Mouse (Mus musculus): ENCODE results near the gene Sh2b1.

Gene Sh2b1

DNA sequence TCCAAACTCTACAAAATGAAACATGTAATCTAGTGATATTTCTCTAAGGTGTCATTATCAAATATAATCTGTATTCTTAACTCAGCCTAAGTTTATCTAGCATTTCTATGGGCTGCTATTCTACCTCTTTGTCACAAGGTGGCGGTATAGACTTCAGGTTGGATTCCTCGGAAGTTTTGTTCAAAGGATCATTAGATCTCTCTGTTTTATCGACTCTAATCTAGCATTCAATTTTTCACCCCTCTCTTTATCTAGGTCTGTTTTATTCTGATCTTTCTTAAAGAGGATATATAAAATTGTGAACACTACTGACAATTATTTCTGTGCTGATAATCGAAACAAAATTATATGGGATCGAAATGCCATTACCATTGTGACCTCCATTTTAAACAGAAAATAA is 6.5 kb upstream of the Sh2b1 start:
- CTCF ChIA-PET: interaction anchor here (1.5 kb wide), 1 partner anchor 46 kb away, joined by 4 read pairs; no protein-coding TSS in a partner anchor

DNA sequence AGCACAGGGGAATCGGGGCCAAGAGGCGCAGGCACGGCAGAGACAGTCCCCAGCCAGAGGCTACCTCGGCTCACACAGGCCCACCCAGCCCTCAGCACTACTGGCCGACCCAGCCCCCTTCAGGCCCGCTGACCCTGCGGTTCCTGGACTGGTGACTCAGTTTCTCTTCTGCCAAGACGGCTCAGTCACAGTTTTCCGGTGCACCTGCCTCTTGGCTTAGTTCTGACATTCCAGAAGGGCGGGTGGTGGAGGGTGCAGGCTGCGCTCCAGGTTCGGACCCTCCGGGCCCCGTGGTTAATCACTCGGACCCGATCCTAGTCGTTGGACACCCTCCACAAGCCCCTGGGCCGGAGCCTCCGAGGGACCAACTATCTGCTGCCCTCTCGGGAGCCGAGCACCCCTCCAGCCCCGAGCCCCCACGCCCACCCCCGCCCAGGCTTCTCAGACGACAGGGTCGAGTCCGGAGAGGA is 703 bp downstream of the Sh2b1 start:
- CTCF ChIA-PET: interaction anchor here (1.5 kb wide), 1 partner anchor 13 kb away, joined by 7 read pairs; the partner anchor contains the start of gene Tufm

DNA sequence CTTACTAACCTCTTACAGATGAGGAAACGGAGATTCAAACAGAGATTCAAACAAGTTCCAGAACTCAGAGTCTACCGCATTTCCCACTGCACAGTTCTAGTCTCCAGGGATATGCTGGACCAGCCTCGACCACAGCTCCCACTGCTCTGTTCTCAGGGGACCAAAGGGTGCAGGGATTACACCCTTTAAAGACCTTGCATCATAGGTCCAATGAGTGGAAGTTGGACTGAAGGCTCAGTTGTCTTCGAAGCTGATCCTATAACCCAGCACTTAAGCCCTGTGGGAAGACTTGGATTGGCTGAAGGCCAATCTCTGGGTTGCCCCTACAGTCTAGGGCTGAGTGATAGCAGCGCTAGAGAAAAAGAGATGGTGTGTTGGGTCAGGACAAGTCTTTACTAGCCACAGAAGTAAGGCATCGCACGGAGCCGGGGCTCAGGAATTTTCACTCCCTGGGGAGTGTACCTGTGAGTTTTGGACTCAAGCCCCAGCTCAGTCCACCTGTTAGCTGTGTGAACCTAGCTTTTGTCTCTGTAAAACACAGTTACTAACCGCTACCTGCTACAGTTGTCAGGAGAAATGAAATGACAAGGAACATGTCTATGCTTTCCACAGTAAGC is 1.6 kb downstream of the Sh2b1 start:
- CTCF ChIA-PET: interaction anchor here (0.6 kb wide), 2 partner anchors 38 to 46 kb away, joined by 3 to 4 read pairs; no protein-coding TSS in a partner anchor

DNA sequence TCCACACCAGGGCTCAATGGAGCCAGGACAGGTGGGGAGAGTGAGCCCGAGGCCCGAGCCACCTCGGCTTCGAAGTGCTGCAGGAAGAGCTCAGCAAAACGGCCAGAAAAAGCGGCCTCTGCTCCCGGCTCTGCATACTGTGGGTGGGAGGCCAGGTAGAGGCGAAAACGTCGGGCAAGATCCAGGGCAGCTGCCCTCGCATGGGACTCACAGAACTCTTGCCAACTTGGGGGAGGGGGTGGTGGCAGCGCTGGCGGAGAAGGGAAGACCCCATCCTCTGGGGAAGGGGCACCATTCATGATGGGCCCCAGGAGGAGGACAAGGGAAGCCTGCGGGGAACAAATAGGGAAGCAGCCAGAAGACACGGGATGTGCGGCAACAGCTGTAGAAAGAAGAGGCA is 2.5 kb downstream of the Sh2b1 start:
- CTCF ChIA-PET: no interaction called here

DNA sequence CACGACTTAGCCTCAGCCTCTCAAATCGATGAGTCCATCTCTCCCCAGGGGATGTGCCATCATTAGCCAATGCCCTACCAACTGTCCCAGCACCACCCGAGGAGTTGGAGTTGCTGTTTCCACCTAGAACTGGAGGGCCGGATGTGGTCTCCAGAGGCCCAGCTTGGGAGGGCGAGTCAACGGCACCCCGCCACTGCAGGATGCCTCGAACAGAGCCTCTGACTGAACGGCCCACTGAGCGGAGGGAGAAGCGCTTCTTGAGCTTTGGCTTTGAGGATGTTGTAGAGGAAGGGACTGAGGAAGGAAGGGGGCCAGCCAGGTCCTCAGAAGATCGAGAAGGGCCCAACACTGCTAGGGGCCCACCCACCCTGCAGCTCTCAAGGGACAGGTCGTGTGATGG is 2.9 kb downstream of the Sh2b1 start:
- CTCF ChIA-PET: no interaction called here

DNA sequence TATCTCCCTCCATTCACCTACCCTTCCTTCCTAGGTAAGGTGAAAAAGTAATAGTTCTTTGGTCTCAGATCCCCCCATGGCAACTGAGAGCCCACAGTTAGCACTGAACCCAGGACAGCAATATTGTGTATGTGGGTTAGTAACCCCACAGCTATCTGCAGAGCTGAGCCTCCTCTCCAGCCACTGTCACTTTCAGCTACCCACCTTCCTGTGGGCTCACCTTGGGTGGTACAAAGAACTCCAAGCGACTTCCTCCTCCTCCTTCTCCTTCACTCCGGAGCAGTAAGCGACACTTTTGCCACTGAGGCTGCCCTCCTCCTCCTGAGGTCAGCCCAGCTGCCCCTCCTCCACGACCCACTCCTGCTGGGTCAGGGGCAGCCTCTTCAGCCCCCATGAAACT is 3.4 kb downstream of the Sh2b1 start:
- CTCF ChIA-PET: no interaction called here

DNA sequence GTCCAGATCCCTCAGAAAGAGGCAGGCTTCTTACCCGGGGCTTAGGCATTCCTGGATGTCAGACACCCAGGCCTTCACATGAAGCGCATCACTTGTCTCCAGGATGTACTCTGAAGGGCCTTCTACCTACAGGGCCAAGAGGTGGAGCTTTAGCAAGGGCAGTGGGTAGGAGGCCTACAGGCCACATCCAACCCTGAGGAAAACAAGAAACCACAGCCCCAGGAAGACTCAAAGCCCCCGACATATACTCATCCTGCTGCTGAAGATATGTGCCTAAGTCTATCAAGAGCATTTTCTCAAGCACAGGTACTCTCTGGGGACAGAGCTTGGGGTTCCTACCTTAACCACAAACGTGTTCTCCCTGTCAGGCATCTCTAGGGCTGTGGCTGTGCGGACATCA is 3.9 kb downstream of the Sh2b1 start:
- CTCF ChIA-PET: no interaction called here

DNA sequence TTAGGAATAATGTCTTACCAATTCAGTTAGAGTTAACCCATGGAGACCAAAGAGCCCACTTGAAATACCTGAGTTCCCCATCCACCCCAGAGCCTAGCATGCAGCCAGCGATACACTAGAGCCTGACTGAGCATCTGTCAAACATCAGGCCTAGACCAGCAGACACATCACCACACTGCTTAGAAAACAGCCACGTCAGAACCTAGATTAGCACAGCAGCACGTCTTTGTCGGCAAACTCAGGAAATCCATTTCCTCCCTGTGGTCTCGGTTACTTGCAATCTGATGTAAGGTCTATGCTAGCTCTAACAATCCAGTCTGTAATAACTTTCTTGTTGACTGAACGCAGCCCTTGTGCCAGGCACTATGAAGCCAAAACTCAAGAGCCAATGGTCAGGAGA is 5.1 kb downstream of the Sh2b1 start:
- CTCF ChIA-PET: interaction anchor here (0.7 kb wide), 1 partner anchor 640 kb away, joined by 9 read pairs; no protein-coding TSS in a partner anchor

DNA sequence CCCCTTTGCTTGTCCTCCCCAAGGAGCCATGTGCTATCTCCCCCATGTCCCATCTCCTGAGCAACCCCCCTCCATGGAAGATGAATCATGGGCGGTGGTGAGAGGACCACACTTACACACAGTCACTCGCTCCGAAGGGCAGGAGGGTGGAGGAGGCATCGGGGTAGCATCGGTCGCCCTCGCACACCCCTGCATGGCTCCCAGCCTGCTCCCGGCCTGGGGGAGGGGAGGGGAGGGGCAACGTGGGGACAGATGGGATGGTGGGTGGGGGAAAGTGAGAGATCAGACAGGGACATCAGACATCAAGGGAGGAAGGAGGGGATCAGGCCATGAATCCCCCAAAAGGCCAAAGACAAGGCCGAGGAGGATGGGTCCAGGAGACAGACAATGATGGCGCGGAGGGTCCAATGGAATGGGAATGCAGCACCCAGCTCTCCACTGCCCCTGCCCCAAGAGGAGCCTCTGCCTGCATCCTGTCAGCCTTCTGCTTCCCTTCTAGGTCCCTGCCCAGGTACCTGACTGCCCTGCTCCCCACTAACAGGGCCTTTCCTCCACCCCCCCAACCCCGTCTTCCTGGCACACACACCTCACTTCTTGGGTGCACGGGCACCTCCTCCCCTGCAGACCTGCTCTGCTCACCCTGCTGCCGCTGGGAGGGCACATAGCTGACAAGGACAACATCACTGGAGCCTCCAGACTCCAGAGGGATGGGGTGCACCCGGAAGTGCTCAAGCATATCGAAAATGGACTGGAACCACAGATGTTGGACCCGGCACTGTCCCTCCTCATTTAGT is 7.2 kb downstream of the Sh2b1 start:
- CTCF ChIA-PET: interaction anchor here (0.5 to 0.6 kb wide), 2 partner anchors 149 to 539 kb away, joined by 4 to 8 read pairs; no protein-coding TSS in a partner anchor

DNA sequence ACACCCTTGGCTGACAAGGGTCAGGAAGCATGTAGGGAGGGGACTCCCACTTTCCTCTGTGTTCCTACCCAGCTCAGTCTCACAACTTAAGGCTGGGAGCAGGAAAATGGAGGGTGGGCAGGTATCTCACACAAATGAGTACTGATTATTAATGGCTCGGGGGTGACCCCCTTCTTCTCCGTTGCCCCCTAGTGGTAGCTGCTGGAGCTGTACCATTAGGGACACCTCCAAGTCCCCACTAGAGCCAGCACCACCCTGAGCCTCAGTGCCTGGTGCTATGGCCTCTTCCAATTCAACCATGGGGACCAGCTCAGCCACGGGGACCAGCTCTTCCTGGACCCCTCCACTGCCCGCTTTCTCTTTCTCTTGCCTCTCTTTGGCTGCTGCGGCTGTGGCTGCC is 8.0 kb downstream of the Sh2b1 start:
- CTCF ChIA-PET: interaction anchor here (0.5 to 0.9 kb wide), 4 partner anchors 150 to 828 kb away, joined by 4 to 8 read pairs (median 5); no protein-coding TSS in a partner anchor

DNA sequence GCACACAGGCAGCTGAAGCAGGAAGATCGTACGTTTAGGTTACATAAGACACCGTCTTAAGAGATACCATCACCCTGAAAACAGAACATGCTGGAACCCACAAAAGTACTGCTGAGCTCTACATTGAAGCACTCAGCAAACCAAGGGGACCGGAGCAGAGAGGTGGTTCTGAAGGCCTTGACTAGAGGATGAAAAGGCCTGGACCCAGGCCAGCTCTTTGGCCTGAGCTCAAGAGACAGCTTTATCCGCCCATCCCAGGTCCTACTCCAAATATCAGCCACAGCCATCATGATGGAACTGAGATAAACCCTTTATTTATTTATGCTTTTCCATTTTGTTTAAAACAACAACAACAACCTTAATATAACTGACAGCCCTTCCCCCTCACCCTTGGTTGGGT is 8.5 kb downstream of the Sh2b1 start:
- CTCF ChIA-PET: interaction anchor here (0.6 to 0.9 kb wide), 2 partner anchors 679 to 829 kb away, joined by 5 read pairs; no protein-coding TSS in a partner anchor

DNA sequence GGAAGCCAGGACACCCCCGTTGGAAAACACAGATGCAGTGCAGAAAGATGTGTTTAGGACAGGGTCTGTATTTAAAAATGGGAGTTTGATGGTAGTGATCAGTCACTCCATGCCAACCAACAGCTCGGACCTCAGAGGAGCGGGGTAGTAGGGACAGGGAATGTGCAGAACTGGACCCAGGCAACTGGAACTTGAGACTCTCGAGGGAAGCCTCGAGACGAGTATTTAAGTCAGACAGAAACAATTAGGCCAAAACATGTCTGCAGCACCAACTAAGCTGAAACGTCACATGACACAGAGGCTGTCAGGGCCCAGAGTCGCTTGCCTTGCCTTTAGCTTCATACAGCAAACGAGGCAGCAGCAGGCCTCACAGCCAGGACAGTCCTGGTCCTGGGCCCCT is 9.1 kb downstream of the Sh2b1 start:
- CTCF ChIA-PET: interaction anchor here (0.9 kb wide), 1 partner anchor 680 kb away, joined by 5 read pairs; no protein-coding TSS in a partner anchor

DNA sequence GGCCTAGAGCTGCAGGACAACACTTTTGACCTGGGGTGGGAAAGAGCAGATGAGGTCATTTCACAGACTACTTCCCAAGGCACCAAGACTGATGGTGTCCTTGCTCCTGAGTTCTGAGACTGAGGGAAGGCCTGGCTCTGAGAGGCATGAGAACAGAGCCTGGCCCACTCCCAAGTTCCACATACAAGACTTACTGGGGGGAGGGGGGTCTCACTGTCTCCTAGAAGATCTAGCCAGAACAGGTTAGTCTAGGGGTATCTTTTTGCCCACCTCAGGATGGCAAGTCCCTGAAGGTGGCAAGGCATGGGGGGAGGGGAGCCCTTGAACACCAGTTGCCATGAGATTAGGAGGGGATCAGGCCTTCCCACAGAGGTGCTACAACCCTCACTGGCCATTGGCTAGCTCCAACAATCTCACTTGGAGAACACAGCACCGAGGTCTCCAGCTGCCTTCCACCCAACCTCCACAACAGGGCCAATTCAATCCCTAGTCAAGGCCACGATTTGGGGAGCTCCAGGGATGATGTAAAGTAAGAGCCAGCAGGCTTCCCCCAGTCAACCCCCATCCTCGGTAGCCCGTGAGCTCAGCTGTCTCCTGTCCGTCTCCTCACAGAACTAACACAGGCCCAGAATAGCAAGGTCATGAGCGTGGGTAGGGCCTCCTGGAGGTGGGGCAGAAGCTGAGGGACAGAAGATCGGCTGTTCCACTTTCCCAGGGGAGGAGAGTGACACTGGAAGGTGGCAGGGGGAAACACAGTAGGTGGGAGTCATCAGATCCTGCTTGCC is 9.8 kb downstream of the Sh2b1 start:
- CTCF ChIA-PET: no interaction called here

DNA sequence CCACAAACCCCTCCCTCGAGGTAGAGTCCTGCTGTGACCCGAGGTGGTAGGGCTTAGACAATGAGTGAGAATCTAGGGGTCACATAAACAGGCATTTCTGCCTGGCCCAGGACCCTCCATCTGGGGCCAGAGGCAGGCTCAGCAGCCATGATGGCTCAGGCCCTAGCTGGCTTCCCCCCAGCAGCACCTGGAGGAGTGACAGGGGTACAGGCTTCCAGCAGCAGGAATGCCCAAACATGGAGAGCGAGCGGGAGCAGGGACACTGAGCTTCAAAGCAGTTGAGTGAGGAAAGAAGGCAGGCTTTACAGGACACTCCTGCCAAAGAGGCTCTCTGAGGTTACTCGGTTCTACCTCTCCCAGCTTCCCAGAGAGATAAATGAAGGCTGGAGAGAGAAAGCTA is 10.4 kb downstream of the Sh2b1 start:
- CTCF ChIA-PET: interaction anchor here (0.6 kb wide), 1 partner anchor 62 kb away, joined by 8 read pairs; no protein-coding TSS in a partner anchor

DNA sequence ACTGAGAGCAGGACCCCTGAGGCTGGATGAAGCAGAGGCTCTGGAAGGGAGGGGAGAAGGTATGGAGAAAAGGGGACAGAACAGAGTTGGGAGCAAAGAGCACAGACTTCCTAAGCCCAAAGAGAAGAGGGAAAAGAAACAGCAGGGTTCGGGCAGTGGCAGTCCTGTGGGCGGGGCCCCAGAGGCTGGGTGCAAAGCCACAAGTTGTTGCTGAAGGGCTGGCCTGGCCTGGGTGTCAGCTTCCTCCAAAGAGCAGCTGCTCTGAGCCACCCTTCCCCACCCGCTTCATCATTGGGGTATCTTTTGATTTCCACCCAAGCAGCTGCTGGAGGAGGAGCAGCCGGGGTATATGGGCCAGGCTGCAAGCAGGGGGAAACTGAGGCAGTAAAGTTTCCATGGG is 11.1 kb downstream of the Sh2b1 start:
- CTCF ChIA-PET: interaction anchor here (0.5 to 0.6 kb wide), 2 partner anchors 63 to 134 kb away, joined by 5 to 8 read pairs; no protein-coding TSS in a partner anchor

DNA sequence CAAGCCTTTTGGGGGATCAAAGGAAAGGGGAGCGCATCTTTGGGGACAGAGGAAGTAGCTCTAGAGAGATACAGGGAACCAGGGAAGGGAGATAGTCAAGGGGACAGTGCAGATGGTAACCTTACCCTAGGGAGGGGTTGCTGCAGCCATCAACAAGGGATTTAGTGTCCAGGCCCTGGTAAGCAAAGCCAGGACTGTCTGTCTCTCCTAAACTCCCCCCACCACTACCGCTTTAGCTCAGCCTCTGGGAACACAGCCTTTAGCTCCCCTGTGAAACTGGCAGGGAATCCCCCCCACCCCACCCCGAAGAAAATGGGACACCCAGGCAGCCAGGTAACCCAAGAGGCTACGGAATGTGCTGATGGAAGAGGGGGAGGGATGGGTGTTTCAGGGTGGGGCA is 11.7 kb downstream of the Sh2b1 start:
- CTCF ChIA-PET: interaction anchor here (0.7 kb wide), 1 partner anchor 24 kb away, joined by 3 read pairs; no protein-coding TSS in a partner anchor

DNA sequence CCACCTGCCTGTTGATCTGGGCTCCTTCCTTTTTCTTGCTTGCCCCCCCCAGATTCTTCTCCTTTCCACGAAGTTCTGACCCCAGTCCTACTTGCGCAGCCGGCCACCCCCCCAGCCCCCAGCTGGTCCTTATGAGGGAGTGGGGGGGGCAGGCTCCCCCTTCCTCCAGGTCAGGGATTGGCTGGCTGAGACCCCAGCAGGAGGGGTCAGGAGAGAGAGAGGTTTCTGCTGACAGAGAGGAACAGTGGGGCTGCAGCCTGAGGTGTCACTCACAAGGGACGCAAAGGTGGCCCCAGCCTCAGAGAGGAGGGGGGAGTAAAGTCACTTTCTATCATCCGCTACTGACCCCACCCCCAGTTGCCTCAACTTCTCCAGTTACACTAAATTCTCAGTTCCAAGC is 12.2 kb downstream of the Sh2b1 start, which contains the start of gene Atp2a1:
Atp2a1 (minus strand) TSS at position 105 of the 400 bp plus-strand sequence.
- CTCF ChIA-PET: interaction anchor here (0.7 kb wide), 1 partner anchor 25 kb away, joined by 3 read pairs; no protein-coding TSS in a partner anchor

DNA sequence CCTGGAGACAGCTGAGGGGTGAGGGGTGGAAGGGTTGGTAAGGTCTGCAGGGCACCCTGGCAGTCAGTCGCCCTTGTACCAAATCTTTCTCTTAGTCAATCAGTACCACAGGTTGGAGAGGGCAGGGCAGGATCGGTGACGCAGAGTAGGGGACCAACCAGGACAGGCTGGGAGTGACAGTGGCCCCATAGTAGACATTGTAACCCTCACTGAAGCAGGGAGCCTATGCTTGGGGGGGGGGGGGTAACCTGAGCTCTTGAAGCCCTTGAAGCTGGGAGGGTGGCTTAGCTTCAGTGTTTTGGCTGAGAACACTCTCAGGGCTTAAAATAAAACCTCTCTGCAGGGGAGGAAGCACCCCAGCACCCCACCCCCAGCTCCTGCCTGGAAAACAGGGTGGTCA is 13.6 kb downstream of the Sh2b1 start:
- CTCF ChIA-PET: interaction anchor here (0.6 kb wide), 1 partner anchor 349 kb away, joined by 3 read pairs; no protein-coding TSS in a partner anchor

DNA sequence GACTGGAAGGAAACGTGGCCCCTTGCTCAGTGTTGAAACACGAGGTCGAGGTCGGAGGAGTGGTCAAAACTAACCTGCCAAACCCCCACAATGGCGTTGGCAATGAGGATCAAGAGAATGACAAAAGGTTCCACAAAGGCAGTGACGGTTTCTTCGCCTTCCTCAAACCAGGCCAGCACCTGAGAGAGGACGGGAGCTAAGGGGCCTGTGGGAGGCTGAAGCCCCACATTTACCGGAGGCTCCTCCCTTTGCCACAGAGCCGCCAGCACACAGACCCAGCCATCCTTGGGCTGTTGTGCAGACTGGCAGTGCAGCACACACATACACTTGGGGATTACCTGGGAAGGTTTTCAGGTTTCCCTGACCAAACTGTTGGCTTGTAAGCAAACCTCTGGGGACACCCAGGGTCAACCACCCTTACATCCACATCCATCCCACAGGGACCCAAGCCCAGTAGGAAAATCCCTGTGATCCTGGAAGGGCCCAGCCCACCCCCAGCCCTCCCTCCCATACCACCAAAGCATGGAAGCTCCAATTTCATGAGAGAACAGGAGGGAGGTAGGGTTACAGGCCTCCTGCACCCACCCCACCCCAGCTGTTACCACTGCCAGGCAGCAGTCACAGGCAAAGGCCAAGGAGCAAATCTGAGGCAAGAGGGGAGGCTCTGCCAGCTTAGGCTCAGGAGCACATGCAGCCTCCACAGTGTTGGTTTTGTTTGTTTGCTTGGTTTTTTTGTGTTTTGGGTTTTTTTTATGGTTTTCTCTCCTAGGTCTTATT is 14.4 kb downstream of the Sh2b1 start:
- CTCF ChIA-PET: no interaction called here

DNA sequence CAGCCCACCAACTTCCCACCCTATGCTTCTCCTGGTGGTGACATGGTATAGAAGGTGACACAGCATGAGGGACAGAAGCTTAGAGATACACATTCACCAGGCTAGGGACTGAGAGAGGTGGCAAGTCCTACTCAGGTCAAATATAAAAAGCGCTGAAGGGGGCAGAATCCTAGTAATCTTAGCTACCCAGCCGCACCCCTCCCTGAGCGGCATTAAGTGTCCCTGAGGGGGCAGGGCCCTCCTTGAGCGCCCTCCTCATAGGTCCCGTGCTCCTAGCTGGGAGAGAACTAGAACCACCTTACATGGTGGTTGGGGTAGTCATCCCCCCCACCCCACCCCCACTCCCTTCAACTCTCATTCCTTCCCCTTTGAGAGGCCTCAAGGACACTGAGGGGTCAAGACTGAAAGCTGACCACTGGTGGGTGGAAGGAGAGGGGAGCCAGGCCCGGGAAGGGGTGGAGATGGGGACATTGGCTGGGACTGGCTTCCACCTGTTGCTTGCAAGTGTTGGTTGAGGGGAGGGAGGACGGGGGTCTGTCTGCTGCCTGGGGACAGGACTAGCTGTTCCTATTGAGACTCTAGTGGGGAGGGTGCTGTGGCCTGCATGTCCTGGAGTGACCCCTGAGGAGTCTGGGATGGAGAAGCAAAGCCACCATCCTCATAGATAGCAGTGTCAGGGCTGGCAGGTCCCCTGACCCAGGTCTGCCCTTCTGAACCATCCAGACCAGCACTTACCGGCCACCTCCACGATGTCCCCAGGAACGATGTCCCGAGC is 16.2 kb downstream of the Sh2b1 start:
- CTCF ChIA-PET: no interaction called here
